Mouse (Mus musculus): ENCODE data around the gene Cdh5.

Gene Cdh5

GRCm38 (mm10) chr8:104140611-104141010 lies 39.2 kb downstream of the Cdh5 start:
- no peak for DNase-seq

- no peak for DNase-seq
Measured at GRCm38 (mm10) chr8:104142415-104142814, 41.0 kb downstream of the Cdh5 start.

- DNase-seq = no peak
Measured at GRCm38 (mm10) chr8:104143379-104143778, 42.0 kb downstream of the Cdh5 start.

- DNase-seq = no peak
Measured at GRCm38 (mm10) chr8:104144434-104145216, 43.2 kb downstream of the Cdh5 start.

- DNase-seq = peak; percentile 29 to 37
Measured at GRCm38 (mm10) chr8:104145981-104146689, 44.7 kb downstream of the Cdh5 start.

- DNase-seq = no peak
Measured at GRCm38 (mm10) chr8:104146717-104147494, 45.5 kb downstream of the Cdh5 start.

GRCm38 (mm10) chr8:104147947-104148346 lies 46.5 kb downstream of the Cdh5 start:
- DNase-seq = no peak

GRCm38 (mm10) chr8:104160731-104161130 lies 59.3 kb downstream of the Cdh5 start:
- no peak for DNase-seq

- no peak for DNase-seq
Measured at GRCm38 (mm10) chr8:104169461-104169860, 68.0 kb downstream of the Cdh5 start.

GRCm38 (mm10) chr8:104170118-104171049 lies 69.0 kb downstream of the Cdh5 start, which contains the start of gene Bean1:
Gene Bean1, plus strand, starts transcription at chr8:104170442.
- DNase-seq = no peak

GRCm38 (mm10) chr8:104171050-104171620 lies 69.7 kb downstream of the Cdh5 start:
- DNase-seq = no peak

GRCm38 (mm10) chr8:104172420-104172819 lies 71.0 kb downstream of the Cdh5 start:
- DNase-seq = no peak

GRCm38 (mm10) chr8:104175848-104176527 lies 74.6 kb downstream of the Cdh5 start:
- DNase-seq = no peak

- no peak for DNase-seq
Measured at GRCm38 (mm10) chr8:104177054-104177453, 75.6 kb downstream of the Cdh5 start.

- no peak for DNase-seq
Measured at GRCm38 (mm10) chr8:104184905-104185304, 83.5 kb downstream of the Cdh5 start.

- DNase-seq = no peak
Measured at GRCm38 (mm10) chr8:104186827-104187226, 85.4 kb downstream of the Cdh5 start.

- DNase-seq = no peak
Measured at GRCm38 (mm10) chr8:104187622-104188021, 86.2 kb downstream of the Cdh5 start.

- DNase-seq = no peak
Measured at GRCm38 (mm10) chr8:104188459-104188858, 87.0 kb downstream of the Cdh5 start.

GRCm38 (mm10) chr8:104190777-104191468 lies 89.5 kb downstream of the Cdh5 start:
- no peak for DNase-seq

- peak; percentile 22 to 35 for DNase-seq
Measured at GRCm38 (mm10) chr8:104191496-104191895, 90.1 kb downstream of the Cdh5 start.

All from thymus, adult 18-20 months (tissue).